Comparison of ENCODE assay signal across 12 mouse cellular contexts in the genomic region with DNA sequence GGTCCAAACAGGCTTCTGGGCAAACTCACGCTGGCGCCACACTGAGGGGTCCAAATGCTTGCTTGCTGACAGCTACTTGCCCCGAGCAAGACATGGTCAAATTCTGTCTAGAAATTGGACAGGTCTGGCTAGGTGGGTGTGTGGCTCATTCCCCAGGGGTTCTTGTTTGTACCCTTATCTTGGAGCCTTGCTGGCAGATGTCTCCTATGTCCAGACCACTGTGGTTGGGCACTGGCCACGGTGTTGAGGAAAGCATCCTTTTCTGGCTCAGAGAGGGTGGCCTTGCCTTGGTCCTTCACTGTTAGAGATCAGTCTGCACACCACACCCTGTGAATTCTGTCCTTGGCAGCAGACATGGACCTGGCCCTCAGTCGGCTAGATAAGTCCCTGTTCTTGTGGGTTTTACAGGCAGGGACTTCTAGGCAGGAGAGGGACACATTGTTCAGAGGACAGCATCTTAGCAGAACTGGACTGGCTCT. TPM values are rescaled to one million over a fixed set of nuclear protein-coding genes. Genes with fewer than 3 reads are reported as not detected.
A peak's percentile ranks its signal among the peaks of the same experiment; 100 is the strongest.
DNase-seq lines count a peak whose midpoint lies in the region; ATAC-seq lines count a peak whose summit lies in the region.
"Had no signal": no experiment of that assay in that cellular context is flagged by ENCODE, and none has a peak within 500 bp of the region (broad histone marks: within the 10 kb centered on the region; RNA-seq: fewer than 3 reads in every experiment).

No protein-coding gene starts in this region.

- H3K4me2 ChIP-seq in limb, embryonic 12.5 days: peak overlapping the region; percentile 92; the same call in 1 of the 2 replicates
- peak overlapping the region; percentile 84 for H3K4me2 ChIP-seq in heart, embryonic 12.5 days
- H3K4me2 ChIP-seq in liver, embryonic 16.5 days (ENCODE audit: low read depth, low read length): no peak overlapping the region
- H3K4me2 ChIP-seq: hindbrain, embryonic 14.5 days had no signal

- peaks cover 66% of the 10 kb centered on the region for H3K4me1 ChIP-seq in limb, embryonic 12.5 days (replicated peaks)
- H3K4me1 ChIP-seq in limb, embryonic 10.5 days: peaks cover 69% of the 10 kb centered on the region
- H3K4me1 ChIP-seq in heart, embryonic 12.5 days (replicated peaks): peaks cover 72% of the 10 kb centered on the region
- peaks cover 68% of the 10 kb centered on the region for H3K4me1 ChIP-seq in liver, embryonic 16.5 days (ENCODE audit: control insufficient read depth, low read depth, low read length)
- H3K4me1 ChIP-seq in midbrain, embryonic 10.5 days: peaks cover 67% of the 10 kb centered on the region

- no peak for ATAC-seq in limb, embryonic 12.5 days (ENCODE audit: insufficient number of reproducible peaks, insufficient read depth, low FRiP score, low TSS enrichment, low read depth)
- ATAC-seq in heart, embryonic 12.5 days (ENCODE audit: insufficient number of reproducible peaks, low FRiP score): no peak
- ATAC-seq in liver, embryonic 16.5 days (ENCODE audit: low read depth): no peak

- H3K9me3 ChIP-seq in limb, embryonic 12.5 days: no peaks in the 10 kb centered on the region
- H3K9me3 ChIP-seq in limb, embryonic 10.5 days (replicated peaks): no peaks in the 10 kb centered on the region
- H3K9me3 ChIP-seq in heart, embryonic 12.5 days (replicated peaks): no peaks in the 10 kb centered on the region
- no peaks in the 10 kb centered on the region for H3K9me3 ChIP-seq in liver, embryonic 16.5 days (replicated peaks; ENCODE audit: control insufficient read depth, low read length)
- H3K9me3 ChIP-seq in midbrain, embryonic 10.5 days (replicated peaks): no peaks in the 10 kb centered on the region

- 82% methylated on average over 5 of the region's 5 CpGs for WGBS in limb, embryonic 12.5 days
- WGBS in limb, embryonic 10.5 days: 84% methylated on average over 5 of the region's 5 CpGs
- WGBS in heart, embryonic 12.5 days: 40% methylated on average over 5 of the region's 5 CpGs
- WGBS in liver, embryonic 16.5 days (ENCODE audit: insufficient replicate concordance): 16% methylated on average over 5 of the region's 5 CpGs
- WGBS in midbrain, embryonic 10.5 days: 77% methylated on average over 5 of the region's 5 CpGs

- peak; percentile 78 to 82 for DNase-seq in adrenal gland, adult (ENCODE audit: inconsistent age in 2 of 2, low spot score in 1 of 2)
- DNase-seq in adrenal gland, adult 18-20 months (ENCODE audit: low spot score in 2 of 2): no peak
- DNase-seq in limb, embryonic 10.5 days (ENCODE audit: low spot score): no peak
- DNase-seq in midbrain, embryonic 10.5 days (ENCODE audit: low spot score): no peak
- no peak for DNase-seq in T-cell, adult 2 months (ENCODE audit: low spot score)
- DNase-seq: left cerebral cortex, postnatal 4 days; spleen, adult 18-20 months had no signal

- H3K27ac ChIP-seq in limb, embryonic 12.5 days: peak overlapping the region; percentile 87
- no peak overlapping the region for H3K27ac ChIP-seq in limb, embryonic 10.5 days
- peak overlapping the region; percentile 93 for H3K27ac ChIP-seq in heart, embryonic 12.5 days (ENCODE audit: poor library complexity, severe bottlenecking)
- H3K27ac ChIP-seq in liver, embryonic 16.5 days (ENCODE audit: low read length): 0 out of 2 replicates have a peak overlapping the region, but pooled peaks have one; percentile 12
- H3K27ac ChIP-seq in midbrain, embryonic 10.5 days (replicated peaks): no peak overlapping the region
- H3K27ac ChIP-seq: hindbrain, embryonic 14.5 days had no signal

- H3K9ac ChIP-seq in limb, embryonic 12.5 days (replicated peaks): peak overlapping the region; percentile 42; the same call in 1 of the 2 replicates
- H3K9ac ChIP-seq in heart, embryonic 12.5 days: peak overlapping the region; percentile 17
- H3K9ac ChIP-seq in liver, embryonic 16.5 days (ENCODE audit: low read depth, low read length): peak overlapping the region; percentile 39
- H3K9ac ChIP-seq: hindbrain, embryonic 14.5 days had no signal

- H3K27me3 ChIP-seq in limb, embryonic 12.5 days: peaks cover 27% of the 10 kb centered on the region
- H3K27me3 ChIP-seq in limb, embryonic 10.5 days (ENCODE audit: low read depth, poor library complexity, severe bottlenecking): peaks cover 29% of the 10 kb centered on the region
- peaks cover 10% of the 10 kb centered on the region for H3K27me3 ChIP-seq in heart, embryonic 12.5 days (replicated peaks)
- peaks cover 24% of the 10 kb centered on the region for H3K27me3 ChIP-seq in liver, embryonic 16.5 days (ENCODE audit: control insufficient read depth, insufficient read depth, low read depth, low read length)
- H3K27me3 ChIP-seq in midbrain, embryonic 10.5 days (ENCODE audit: low read depth, poor library complexity, severe bottlenecking): peaks cover 56% of the 10 kb centered on the region

- H3K4me3 ChIP-seq in limb, embryonic 12.5 days (replicated peaks): 0 out of 2 replicates have a peak overlapping the region, but pooled peaks have one; percentile 0
- H3K4me3 ChIP-seq in limb, embryonic 10.5 days: no peak overlapping the region
- no peak overlapping the region for H3K4me3 ChIP-seq in heart, embryonic 12.5 days
- no peak overlapping the region for H3K4me3 ChIP-seq in liver, embryonic 16.5 days (ENCODE audit: low read depth, low read length)
- H3K4me3 ChIP-seq in midbrain, embryonic 10.5 days: no peak overlapping the region
- H3K4me3 ChIP-seq: erythroblast, embryonic 14.5 days had no signal

- H3K36me3 ChIP-seq in limb, embryonic 12.5 days: no peaks in the 10 kb centered on the region
- H3K36me3 ChIP-seq in limb, embryonic 10.5 days: no peaks in the 10 kb centered on the region
- H3K36me3 ChIP-seq in heart, embryonic 12.5 days: no peaks in the 10 kb centered on the region
- no peaks in the 10 kb centered on the region for H3K36me3 ChIP-seq in liver, embryonic 16.5 days (ENCODE audit: control insufficient read depth, insufficient read depth)
- H3K36me3 ChIP-seq in midbrain, embryonic 10.5 days: peaks cover 2% of the 10 kb centered on the region; the same call in 1 of the 2 replicates

RNA-seq across cellular contexts. Expression of gene Tspan4, which starts 3.3 kb away (rescaled TPM):
- 10 to 100 TPM; 49.6 to 61.3 TPM for total RNA-seq in adrenal gland, adult 18-20 months (2021)
- 24.8 and 33.0 TPM in 2 replicates for polyA plus RNA-seq in limb, embryonic 12.5 days (2016; fragmentation: Nextera tagmentation; extraction: Ambion mirVana)
- 25.0 and 36.9 TPM in 2 replicates for polyA plus RNA-seq in limb, embryonic 10.5 days (2016; fragmentation: Nextera tagmentation; extraction: Ambion mirVana)
- polyA plus RNA-seq in heart, embryonic 12.5 days (2016; fragmentation: Nextera tagmentation; extraction: Ambion mirVana): 57.5 and 57.6 TPM in 2 replicates
- polyA plus RNA-seq in liver, embryonic 16.5 days (2015; fragmentation: Nextera tagmentation; extraction: Ambion mirVana): 46.1 and 47.2 TPM in 2 replicates
- 33.3 and 38.7 TPM in 2 replicates for polyA plus RNA-seq in midbrain, embryonic 10.5 days (2016; fragmentation: Nextera tagmentation; extraction: Ambion mirVana)

RNA-seq across cellular contexts. Expression of gene Polr2l, which starts 3.4 kb away (rescaled TPM):
- 100 to 1,000 TPM; 104 to 114 TPM for total RNA-seq in adrenal gland, adult 18-20 months (2021)
- polyA plus RNA-seq in limb, embryonic 12.5 days (2016; fragmentation: Nextera tagmentation; extraction: Ambion mirVana): 65.7 and 67.3 TPM in 2 replicates
- polyA plus RNA-seq in limb, embryonic 10.5 days (2016; fragmentation: Nextera tagmentation; extraction: Ambion mirVana): 77.2 and 86.8 TPM in 2 replicates
- polyA plus RNA-seq in heart, embryonic 12.5 days (2016; fragmentation: Nextera tagmentation; extraction: Ambion mirVana): 60.7 and 64.7 TPM in 2 replicates
- 36.4 and 39.2 TPM in 2 replicates for polyA plus RNA-seq in liver, embryonic 16.5 days (2015; fragmentation: Nextera tagmentation; extraction: Ambion mirVana)
- 82.1 and 85.0 TPM in 2 replicates for polyA plus RNA-seq in midbrain, embryonic 10.5 days (2016; fragmentation: Nextera tagmentation; extraction: Ambion mirVana)

RNA-seq across cellular contexts. Expression of gene Cd151, which starts 11.1 kb away (rescaled TPM):
- total RNA-seq in adrenal gland, adult 18-20 months (2021): 100 to 1,000 TPM; 317 to 379 TPM
- 11.3 and 13.5 TPM in 2 replicates for polyA plus RNA-seq in limb, embryonic 12.5 days (2016; fragmentation: Nextera tagmentation; extraction: Ambion mirVana)
- 14.0 and 15.8 TPM in 2 replicates for polyA plus RNA-seq in limb, embryonic 10.5 days (2016; fragmentation: Nextera tagmentation; extraction: Ambion mirVana)
- 27.4 and 30.6 TPM in 2 replicates for polyA plus RNA-seq in heart, embryonic 12.5 days (2016; fragmentation: Nextera tagmentation; extraction: Ambion mirVana)
- 5.3 and 6.9 TPM in 2 replicates for polyA plus RNA-seq in liver, embryonic 16.5 days (2015; fragmentation: Nextera tagmentation; extraction: Ambion mirVana)
- 17.3 and 17.6 TPM in 2 replicates for polyA plus RNA-seq in midbrain, embryonic 10.5 days (2016; fragmentation: Nextera tagmentation; extraction: Ambion mirVana)

RNA-seq across cellular contexts. Expression of gene Cracr2b, which starts 17.4 kb away (rescaled TPM):
- total RNA-seq in adrenal gland, adult 18-20 months (2021): 10 to 100 TPM; 11.2 to 12.5 TPM
- 7.7 and 9.8 TPM in 2 replicates for polyA plus RNA-seq in limb, embryonic 12.5 days (2016; fragmentation: Nextera tagmentation; extraction: Ambion mirVana)
- polyA plus RNA-seq in limb, embryonic 10.5 days (2016; fragmentation: Nextera tagmentation; extraction: Ambion mirVana): 7.0 and 7.8 TPM in 2 replicates
- 16.6 and 17.5 TPM in 2 replicates for polyA plus RNA-seq in heart, embryonic 12.5 days (2016; fragmentation: Nextera tagmentation; extraction: Ambion mirVana)
- polyA plus RNA-seq in liver, embryonic 16.5 days (2015; fragmentation: Nextera tagmentation; extraction: Ambion mirVana): 3.7 and 4.8 TPM in 2 replicates
- 4.1 and 6.9 TPM in 2 replicates for polyA plus RNA-seq in midbrain, embryonic 10.5 days (2016; fragmentation: Nextera tagmentation; extraction: Ambion mirVana)

RNA-seq across cellular contexts. Expression of gene Pnpla2, which starts 23.3 kb away (rescaled TPM):
- 1,000 to 10,000 TPM in 1 of 2 experiments, 100 to 1,000 TPM in 1; 739 to 1,290 TPM for total RNA-seq in adrenal gland, adult 18-20 months (2021)
- 13.7 and 14.9 TPM in 2 replicates for polyA plus RNA-seq in limb, embryonic 12.5 days (2016; fragmentation: Nextera tagmentation; extraction: Ambion mirVana)
- 11.6 and 12.4 TPM in 2 replicates for polyA plus RNA-seq in limb, embryonic 10.5 days (2016; fragmentation: Nextera tagmentation; extraction: Ambion mirVana)
- 42.3 and 43.3 TPM in 2 replicates for polyA plus RNA-seq in heart, embryonic 12.5 days (2016; fragmentation: Nextera tagmentation; extraction: Ambion mirVana)
- polyA plus RNA-seq in liver, embryonic 16.5 days (2015; fragmentation: Nextera tagmentation; extraction: Ambion mirVana): 14.9 and 15.5 TPM in 2 replicates
- 15.2 and 17.5 TPM in 2 replicates for polyA plus RNA-seq in midbrain, embryonic 10.5 days (2016; fragmentation: Nextera tagmentation; extraction: Ambion mirVana)

Comparison
In these comparisons a context has a peak if more than half of its experiments do, and no peak if none do; other contexts are left out.
1. DNase-seq: peak in adrenal gland, adult (2 of 2); none in adrenal gland, adult 18-20 months (0 of 2), limb, embryonic 10.5 days (single experiment), midbrain, embryonic 10.5 days (single experiment) and T-cell, adult 2 months (single experiment).
2. H3K27ac ChIP-seq: peak in limb, embryonic 12.5 days (single experiment), heart, embryonic 12.5 days (single experiment) and liver, embryonic 16.5 days (single experiment); none in limb, embryonic 10.5 days (single experiment) and midbrain, embryonic 10.5 days (single experiment).
3. Peak in every context shown above with its lines, with median percentiles within 50 percentile points of each other: H3K9ac ChIP-seq.